Mouse (Mus musculus): Measurements from ENCODE around the gene Mup13.
"Not testable (repeated sequence)": the region's sequence is repeated elsewhere in the genome, so short reads cannot be mapped to it uniquely, and the experiment has no call there.

The Mup13 gene

GRCm38 (mm10) chr4:61228186-61228585 lies at the start of gene Mup13:
Gene Mup13, minus strand, starts transcription at chr4:61228286.
- DNase-seq (ENCODE audit: low spot score) = not testable (repeated sequence)

Data from layer of hippocampus, adult 9-10 months (tissue).